ENCODE assay signal across 16 mouse cellular contexts in genomic region chr6:113404649-113405448, GRCm38 (mm10). TPM values are rescaled to one million over a fixed set of nuclear protein-coding genes. Genes with fewer than 3 reads are reported as not detected.
DNase-seq lines count a peak whose midpoint lies in the region; ATAC-seq and TF ChIP-seq lines count a peak whose summit lies in the region.
"Had no signal": no experiment of that assay in that cellular context is flagged by ENCODE, and none has a peak within 500 bp of the region (broad histone marks: within the 10 kb centered on the region; RNA-seq: fewer than 3 reads in every experiment).

No protein-coding gene starts in this region.

- TF ChIP-seq CTCF in left cerebral cortex, adult 2 months (IDR thresholded peaks at IDR 0.05): no peak
- no peak for TF ChIP-seq CTCF in hindbrain, postnatal 0 days (IDR thresholded peaks at IDR 0.05; ENCODE audit: low read depth)

- no peaks in the 10 kb centered on the region for H3K27me3 ChIP-seq in hindbrain, postnatal 0 days (ENCODE audit: insufficient read depth, low read length)
- H3K27me3 ChIP-seq in intestine, embryonic 16.5 days (replicated peaks; ENCODE audit: control insufficient read depth, insufficient read depth, low read length): no peaks in the 10 kb centered on the region
- H3K27me3 ChIP-seq: CH12.LX; forebrain, embryonic 12.5 days; heart, embryonic 13.5 days; midbrain, embryonic 15.5 days; stomach, embryonic 15.5 days had no signal

- no peak overlapping the region for H3K9ac ChIP-seq in hindbrain, postnatal 0 days (replicated peaks; ENCODE audit: low read length)
- H3K9ac ChIP-seq in intestine, embryonic 16.5 days (ENCODE audit: low read depth, low read length): peak overlapping the region; percentile 11; the same call in 1 of the 2 replicates
- H3K9ac ChIP-seq: forebrain, embryonic 12.5 days; heart, embryonic 13.5 days; midbrain, embryonic 15.5 days; stomach, embryonic 15.5 days had no signal

- H3K36me3 ChIP-seq in hindbrain, postnatal 0 days (ENCODE audit: insufficient read depth, low read length): no peaks in the 10 kb centered on the region; the same call in 1 of the 2 replicates
- H3K36me3 ChIP-seq in intestine, embryonic 16.5 days (ENCODE audit: control insufficient read depth, insufficient read depth, low read length): no peaks in the 10 kb centered on the region
- H3K36me3 ChIP-seq: midbrain, embryonic 15.5 days had no signal

- H3K4me2 ChIP-seq in hindbrain, postnatal 0 days (ENCODE audit: low read depth, low read length): no peak overlapping the region
- no peak overlapping the region for H3K4me2 ChIP-seq in intestine, embryonic 16.5 days (ENCODE audit: low read depth, low read length)
- H3K4me2 ChIP-seq: forebrain, embryonic 12.5 days; heart, embryonic 13.5 days; midbrain, embryonic 15.5 days; stomach, embryonic 15.5 days had no signal

- DNase-seq in left cerebral cortex, adult 2 months (ENCODE audit: extremely low spot score in 1 of 2, low spot score in 2 of 2): no peak
- no peak for DNase-seq in left cerebral cortex, adult 8-10 months (ENCODE audit: low spot score in 2 of 2)
- DNase-seq in hindbrain, postnatal 0 days (ENCODE audit: low spot score): no peak
- DNase-seq in kidney, postnatal 36 days: peak; percentile 43 to 55
- no peak for DNase-seq in frontal cortex, postnatal 25 days (ENCODE audit: low spot score in 2 of 2)
- DNase-seq: adrenal gland, postnatal 10 days; lung, postnatal 14 days; thymus, postnatal 4 days had no signal

- no peak overlapping the region for H3K4me3 ChIP-seq in left cerebral cortex, adult 2 months
- no peak overlapping the region for H3K4me3 ChIP-seq in hindbrain, postnatal 0 days (ENCODE audit: low read length)
- H3K4me3 ChIP-seq in intestine, embryonic 16.5 days (ENCODE audit: low read length): no peak overlapping the region
- H3K4me3 ChIP-seq: forebrain, embryonic 12.5 days; heart, embryonic 13.5 days; midbrain, embryonic 15.5 days; stomach, embryonic 15.5 days had no signal

- no peaks in the 10 kb centered on the region for H3K4me1 ChIP-seq in hindbrain, postnatal 0 days (ENCODE audit: insufficient read depth, low read length)
- 0 out of 2 replicates have a peak, but pooled peaks cover 9% of the 10 kb centered on the region for H3K4me1 ChIP-seq in intestine, embryonic 16.5 days (ENCODE audit: control insufficient read depth, insufficient read depth, low read length)
- H3K4me1 ChIP-seq: forebrain, embryonic 12.5 days; heart, embryonic 13.5 days; midbrain, embryonic 15.5 days; stomach, embryonic 15.5 days had no signal

- 76% methylated on average over 12 of the region's 12 CpGs for WGBS in hindbrain, postnatal 0 days
- 64% methylated on average over 12 of the region's 12 CpGs for WGBS in intestine, embryonic 16.5 days

- H3K9me3 ChIP-seq in hindbrain, postnatal 0 days (ENCODE audit: low read length): no peaks in the 10 kb centered on the region
- H3K9me3 ChIP-seq in intestine, embryonic 16.5 days (ENCODE audit: control insufficient read depth, low read length): no peaks in the 10 kb centered on the region
- H3K9me3 ChIP-seq: forebrain, embryonic 12.5 days; heart, embryonic 13.5 days; midbrain, embryonic 15.5 days; stomach, embryonic 15.5 days had no signal

- peak; percentile 22; the same call in 1 of the 2 replicates for ATAC-seq in hindbrain, postnatal 0 days
- ATAC-seq in intestine, embryonic 16.5 days: peak; percentile 79
- no peak for ATAC-seq in monocyte, adult 5-6 weeks (replicated peaks; ENCODE audit: insufficient number of reproducible peaks, low FRiP score, low TSS enrichment, poor library complexity, severe bottlenecking)
- ATAC-seq: midbrain, embryonic 15.5 days had no signal

- H3K27ac ChIP-seq in left cerebral cortex, adult 2 months: peak overlapping the region; percentile 58
- no peak overlapping the region for H3K27ac ChIP-seq in hindbrain, postnatal 0 days
- H3K27ac ChIP-seq in intestine, embryonic 16.5 days (ENCODE audit: low read length): peak overlapping the region; percentile 65
- H3K27ac ChIP-seq: forebrain, embryonic 12.5 days; heart, embryonic 13.5 days; midbrain, embryonic 15.5 days; stomach, embryonic 15.5 days had no signal

- intact Hi-C loops in left cerebral cortex, adult 2 months (cut with DNase I): no loop called here

RNA-seq across cellular contexts. Expression of gene Rpusd3, which starts 14.3 kb away (rescaled TPM):
- total RNA-seq in left cerebral cortex, adult 2 months (2021): 10 to 100 TPM; 18.1 to 18.6 TPM
- total RNA-seq in left cerebral cortex, adult 8-10 months (2022): 10 to 100 TPM; 16.0 to 22.1 (median 18.1) TPM
- total RNA-seq in hindbrain, postnatal 0 days (2014; rRNA removed): 20.8 and 23.6 TPM in 2 replicates
- 24.2 and 27.3 TPM in 2 replicates for polyA plus RNA-seq in hindbrain, postnatal 0 days (2015; fragmentation: Nextera tagmentation; extraction: Ambion mirVana)
- polyA plus RNA-seq in intestine, embryonic 16.5 days (2015; fragmentation: Nextera tagmentation; extraction: Ambion mirVana): 32.4 and 35.5 TPM in 2 replicates
- 0.96 to 6.9 TPM (median 4.4 TPM) in 3 replicates for total RNA-seq in monocyte, adult 5-6 weeks (2017)

RNA-seq across cellular contexts. Expression of gene Ttll3, which starts 15.8 kb away (rescaled TPM):
- 10 to 100 TPM; 12.2 to 17.8 TPM for total RNA-seq in left cerebral cortex, adult 2 months (2021)
- total RNA-seq in left cerebral cortex, adult 8-10 months (2022): 10 to 100 TPM in 3 of 4 experiments, 1 to 10 TPM in 1; 8.6 to 13.9 (median 11.8) TPM
- 11.9 and 13.1 TPM in 2 replicates for total RNA-seq in hindbrain, postnatal 0 days (2014; rRNA removed)
- 10.3 and 11.6 TPM in 2 replicates for polyA plus RNA-seq in hindbrain, postnatal 0 days (2015; fragmentation: Nextera tagmentation; extraction: Ambion mirVana)
- polyA plus RNA-seq in intestine, embryonic 16.5 days (2015; fragmentation: Nextera tagmentation; extraction: Ambion mirVana): 3.0 and 3.3 TPM in 2 replicates
- 12.9 to 26.5 TPM (median 15.3 TPM) in 3 replicates for total RNA-seq in monocyte, adult 5-6 weeks (2017)

RNA-seq across cellular contexts. Expression of gene Arpc4, which starts 26.9 kb away (rescaled TPM):
- total RNA-seq in left cerebral cortex, adult 2 months (2021): 100 to 1,000 TPM; 251 to 255 TPM
- 100 to 1,000 TPM; 246 to 271 (median 263) TPM for total RNA-seq in left cerebral cortex, adult 8-10 months (2022)
- total RNA-seq in hindbrain, postnatal 0 days (2014; rRNA removed): 178 and 195 TPM in 2 replicates
- polyA plus RNA-seq in hindbrain, postnatal 0 days (2015; fragmentation: Nextera tagmentation; extraction: Ambion mirVana): 475 and 479 TPM in 2 replicates
- 449 and 456 TPM in 2 replicates for polyA plus RNA-seq in intestine, embryonic 16.5 days (2015; fragmentation: Nextera tagmentation; extraction: Ambion mirVana)
- total RNA-seq in monocyte, adult 5-6 weeks (2017): 296 to 345 TPM (median 318 TPM) in 3 replicates

RNA-seq across cellular contexts. Expression of gene Tada3, which starts 27.2 kb away (rescaled TPM):
- total RNA-seq in left cerebral cortex, adult 2 months (2021): 10 to 100 TPM; 47.0 to 49.6 TPM
- 10 to 100 TPM; 47.4 to 50.1 (median 47.8) TPM for total RNA-seq in left cerebral cortex, adult 8-10 months (2022)
- 26.2 and 33.1 TPM in 2 replicates for total RNA-seq in hindbrain, postnatal 0 days (2014; rRNA removed)
- 57.5 and 61.8 TPM in 2 replicates for polyA plus RNA-seq in hindbrain, postnatal 0 days (2015; fragmentation: Nextera tagmentation; extraction: Ambion mirVana)
- polyA plus RNA-seq in intestine, embryonic 16.5 days (2015; fragmentation: Nextera tagmentation; extraction: Ambion mirVana): 44.4 and 45.1 TPM in 2 replicates
- 7.9 to 22.4 TPM (median 9.8 TPM) in 3 replicates for total RNA-seq in monocyte, adult 5-6 weeks (2017)

RNA-seq across cellular contexts. Expression of gene Cidec, which starts 30.7 kb away (rescaled TPM):
- not detected for total RNA-seq in left cerebral cortex, adult 2 months (2021)
- not detected for total RNA-seq in left cerebral cortex, adult 8-10 months (2022)
- not detected in 2 replicates for total RNA-seq in hindbrain, postnatal 0 days (2014; rRNA removed)
- not detected in 2 replicates for polyA plus RNA-seq in hindbrain, postnatal 0 days (2015; fragmentation: Nextera tagmentation; extraction: Ambion mirVana)
- polyA plus RNA-seq in intestine, embryonic 16.5 days (2015; fragmentation: Nextera tagmentation; extraction: Ambion mirVana): 24.4 and 35.0 TPM in 2 replicates
- not detected in 3 replicates for total RNA-seq in monocyte, adult 5-6 weeks (2017)
- total RNA-seq: CH12.LX; common myeloid progenitor, adult 5-6 weeks had no signal
- polyA plus RNA-seq: forebrain, embryonic 12.5 days; heart, embryonic 13.5 days; midbrain, embryonic 15.5 days had no signal

Comparison
In these comparisons a context has a peak if more than half of its experiments do, and no peak if none do; other contexts are left out.
1. DNase-seq: peak in kidney, postnatal 36 days (2 of 2); none in left cerebral cortex, adult 2 months (0 of 2), left cerebral cortex, adult 8-10 months (0 of 2), hindbrain, postnatal 0 days (single experiment) and frontal cortex, postnatal 25 days (0 of 2).